Mouse (Mus musculus) G1E (cell line): Measurements from ENCODE around the gene Inca1.

Experiments
- CTCF ChIP-seq: IDR thresholded peaks from 2 replicates; pipeline ENCODE4 v1.5.1; 2012; ENCODE audit warnings: low read depth, low read length, inconsistent platforms, mixed read lengths
- GATA1 ChIP-seq: IDR thresholded peaks from 2 replicates; pipeline ENCODE4 v1.6.1; 2012; ENCODE audit warnings: borderline replicate concordance, low read length, inconsistent platforms, mixed read lengths
- GATA2 ChIP-seq: IDR thresholded peaks from 2 replicates; pipeline ENCODE4 v1.6.1; 2012; ENCODE audit warnings: low read depth, low read length, inconsistent platforms, borderline replicate concordance
- POLR2AphosphoS5 ChIP-seq: IDR thresholded peaks from 2 replicates; pipeline ENCODE4 v1.6.1; 2012; ENCODE audit warnings: low read depth, low read length, inconsistent platforms; ENCODE audit not compliant: insufficient replicate concordance
- TAL1 ChIP-seq: conservative IDR thresholded peaks from 2 replicates; pipeline ENCODE4 v1.6.1; 2012; ENCODE audit warnings: low read depth, low read length, inconsistent platforms, mixed read lengths

DNA sequence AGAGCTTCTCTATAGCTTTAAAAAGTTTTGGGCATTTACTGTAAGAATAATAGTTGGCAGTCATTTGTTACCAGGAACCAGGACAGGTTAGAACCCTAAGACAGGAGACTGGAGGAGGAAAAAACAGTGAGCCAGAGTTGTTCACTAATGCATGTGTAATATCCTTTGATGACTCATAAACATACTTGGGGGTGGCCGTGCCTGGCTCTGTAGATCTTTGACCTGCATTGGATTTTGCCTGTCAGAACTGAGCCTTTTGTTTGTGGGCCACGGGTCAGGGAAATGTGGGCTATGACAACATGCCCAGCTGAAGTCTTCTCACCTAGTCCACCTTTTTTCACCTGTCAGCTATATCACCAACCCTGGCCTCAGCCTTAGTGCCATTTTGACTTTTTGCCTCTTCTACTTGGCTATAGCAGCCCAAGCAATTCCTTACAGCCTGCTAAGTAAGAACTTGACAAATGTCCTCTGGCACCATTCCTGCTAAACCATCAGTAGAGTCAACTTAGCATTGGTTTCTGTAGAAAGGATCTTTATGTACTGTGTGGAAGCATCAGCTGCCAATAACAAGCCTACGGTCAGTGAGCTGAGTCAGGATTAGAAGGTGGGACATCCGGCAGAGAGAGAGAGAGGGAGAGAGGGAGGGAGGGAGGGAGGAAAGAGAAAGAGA is 48.1 kb upstream of the Inca1 start:
- TF ChIP-seq CTCF (no peak), GATA1 (no peak), POLR2AphosphoS5 (no peak), TAL1 (no peak), GATA2 (no peak)
